Mouse (Mus musculus) lung, adult 18-20 months (tissue): Measurements from ENCODE around the gene Map4k4.

Experiments
- DNase-seq, 2 experiments: peaks; one replicate each; pipeline ENCODE4 v3.0.0; 2022; ENCODE audit warnings: mixed read lengths in 2 of 2

The Map4k4 gene

DNA sequence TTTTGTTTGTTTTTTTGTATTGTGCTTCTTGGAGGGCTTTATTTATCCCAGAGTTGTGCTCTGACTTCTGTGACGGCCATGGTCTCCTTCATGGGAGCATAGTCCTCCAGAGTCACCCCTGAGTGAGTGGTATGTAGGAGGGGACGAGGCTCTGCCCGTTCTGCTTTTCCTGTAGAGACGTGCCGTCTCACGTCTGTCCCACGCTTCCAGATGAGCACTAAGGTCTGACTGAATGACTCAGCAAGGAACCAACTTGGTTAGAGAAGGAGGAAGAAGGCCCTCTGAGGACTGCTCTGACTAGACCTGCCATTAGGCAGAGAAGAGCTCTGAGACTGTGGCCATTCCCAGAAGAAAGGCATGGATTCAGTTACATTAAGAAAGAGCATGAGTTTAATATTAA lies 68.3 kb downstream of the Map4k4 start:
- DNase-seq, result peak in 1 of 2 experiments; percentile 11

DNA sequence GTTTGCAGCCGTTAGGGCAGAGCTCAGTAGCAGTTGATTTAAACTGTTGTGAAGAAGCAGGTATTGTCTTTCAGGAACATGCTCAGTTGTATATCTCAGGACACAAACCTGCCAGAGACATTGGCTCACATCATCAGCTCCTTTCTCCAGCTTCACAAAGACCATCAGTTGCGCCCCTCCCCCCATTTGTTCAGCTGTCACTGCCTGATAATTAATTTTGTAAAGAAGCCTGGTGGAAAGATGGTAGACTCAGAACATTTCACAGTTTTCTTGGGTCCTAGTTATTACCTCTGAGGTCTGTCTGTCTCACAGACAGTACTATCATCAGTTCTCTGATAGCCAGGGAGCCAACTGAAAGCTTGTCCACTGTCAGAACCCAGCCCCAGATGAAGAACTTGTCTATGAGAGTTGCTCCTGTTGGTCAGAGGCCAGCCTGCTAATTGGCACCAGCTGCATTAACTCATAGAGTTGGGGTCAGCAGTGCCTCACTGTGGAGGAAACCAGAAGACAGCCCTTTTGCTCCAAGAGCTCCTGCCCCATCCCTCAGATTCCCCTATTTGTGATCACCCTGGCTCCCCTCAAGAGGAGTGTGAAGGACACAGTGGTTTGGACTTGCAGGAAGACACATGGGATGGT lies 69.2 kb downstream of the Map4k4 start:
- no peak for DNase-seq

DNA sequence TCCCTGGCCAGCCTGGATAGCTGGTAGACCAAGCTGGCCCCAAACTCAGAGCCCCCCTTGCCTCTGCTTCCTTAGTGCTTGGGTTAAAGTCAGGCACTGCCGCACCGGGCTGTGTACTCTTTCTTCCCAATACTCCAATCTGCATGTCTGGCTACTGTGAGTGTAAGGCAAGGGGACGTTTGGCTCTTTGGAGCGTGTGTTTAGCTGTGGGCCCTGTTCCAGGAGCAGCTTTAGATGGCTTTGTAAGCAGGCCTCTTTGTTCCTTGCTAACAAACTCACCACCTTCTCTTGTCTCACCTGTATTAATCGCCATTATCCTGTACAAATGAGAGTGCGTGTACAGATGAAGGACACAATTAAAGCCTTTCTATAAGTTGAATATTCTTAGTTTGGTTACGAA lies 71.7 kb downstream of the Map4k4 start:
- no peak for DNase-seq

DNA sequence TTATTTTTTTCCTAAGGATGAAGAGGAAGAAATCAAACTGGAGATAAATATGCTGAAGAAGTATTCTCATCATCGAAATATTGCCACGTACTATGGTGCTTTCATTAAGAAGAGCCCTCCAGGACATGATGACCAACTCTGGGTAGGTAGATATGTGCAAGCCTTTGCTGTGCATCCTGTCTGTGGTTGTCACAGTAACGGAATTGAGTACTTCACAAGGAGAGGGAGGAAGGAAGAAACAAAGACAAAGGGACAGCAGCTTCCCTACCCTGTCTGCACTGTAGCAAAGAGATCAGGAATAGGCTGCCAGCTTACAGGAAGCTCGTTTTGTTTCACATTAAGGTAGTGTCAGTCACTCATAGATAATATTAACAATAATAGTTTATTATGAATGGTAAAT lies 73.2 kb downstream of the Map4k4 start:
- no peak for DNase-seq

DNA sequence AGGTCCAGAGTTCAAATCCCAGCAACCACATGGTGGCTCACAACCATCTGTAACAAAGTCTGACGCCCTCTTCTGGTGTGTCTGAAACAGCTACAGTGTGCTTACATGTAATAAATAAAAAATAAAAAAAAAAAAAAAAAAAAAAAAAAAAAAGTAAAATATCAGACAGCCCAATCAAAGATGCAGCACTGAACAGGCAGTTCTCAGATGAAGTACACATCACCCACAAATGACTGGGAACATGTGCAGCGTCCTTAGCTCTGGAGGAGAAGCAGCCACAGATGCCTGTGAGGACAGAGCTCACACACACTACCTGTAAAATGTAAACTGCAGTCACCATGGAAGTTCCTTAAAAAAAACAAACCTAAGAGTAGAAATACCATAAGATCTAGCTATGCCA lies 74.3 kb downstream of the Map4k4 start:
- no peak for DNase-seq

DNA sequence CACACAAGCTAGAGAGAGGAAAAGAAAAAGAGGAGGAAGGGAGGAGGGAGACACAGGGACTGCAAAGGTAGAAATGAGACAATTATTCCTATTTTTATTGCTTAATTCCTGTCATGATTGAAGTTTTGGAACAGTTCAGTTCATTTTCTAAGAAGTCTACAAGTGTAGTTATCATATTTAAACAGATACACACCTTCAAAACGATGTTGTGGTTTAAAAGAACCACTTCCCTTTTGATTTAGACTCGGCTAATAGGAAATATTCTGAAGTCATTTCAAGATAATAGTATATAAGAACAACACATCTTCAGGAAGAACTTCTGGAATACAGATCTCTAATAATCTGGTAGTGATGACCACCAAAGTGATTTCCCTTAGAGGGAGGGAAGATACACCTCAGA lies 75.4 kb downstream of the Map4k4 start:
- no peak for DNase-seq

DNA sequence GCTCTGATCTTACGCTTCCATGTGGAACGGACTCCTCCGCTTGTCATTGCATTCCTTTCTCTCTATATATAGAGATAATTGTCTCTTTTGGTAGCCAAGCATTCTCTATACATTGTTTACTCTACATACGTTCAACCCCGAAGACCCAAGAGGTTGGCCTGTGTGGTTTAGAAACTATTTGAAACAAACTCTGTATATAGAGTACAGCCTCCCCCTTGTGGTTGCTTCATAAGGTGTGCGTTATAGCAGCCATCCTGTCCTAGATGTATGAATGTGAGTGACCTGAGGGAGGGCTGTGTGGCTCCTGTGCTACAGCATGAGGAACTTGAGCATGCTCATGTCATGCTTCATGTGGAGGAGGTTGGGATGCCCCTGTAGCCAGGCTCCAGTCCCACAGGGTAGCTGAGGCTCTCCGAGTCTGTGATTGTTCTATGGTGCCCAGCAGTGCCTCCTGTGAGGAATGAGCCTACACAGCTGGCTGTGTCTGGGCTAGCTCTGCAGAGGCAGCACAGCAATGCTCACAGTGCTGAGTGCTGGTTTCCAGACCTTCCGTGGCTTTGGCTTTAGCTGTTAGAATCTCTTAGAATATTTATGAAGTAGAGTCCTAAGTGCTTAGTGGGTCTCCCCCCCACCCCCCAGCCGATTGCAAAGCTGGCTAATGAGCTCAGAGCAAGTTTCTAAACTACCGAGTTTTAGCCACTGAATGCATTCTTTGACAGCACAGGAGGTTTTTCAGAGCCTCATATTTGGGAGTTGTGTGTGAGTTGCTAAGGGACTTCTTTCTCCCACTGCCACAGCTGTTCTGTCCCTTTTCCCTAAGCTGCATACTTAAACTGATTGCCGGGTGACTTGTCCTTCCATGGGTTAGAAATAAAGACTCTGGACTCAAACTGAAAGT lies 76.4 kb downstream of the Map4k4 start:
- DNase-seq, result no peak

DNA sequence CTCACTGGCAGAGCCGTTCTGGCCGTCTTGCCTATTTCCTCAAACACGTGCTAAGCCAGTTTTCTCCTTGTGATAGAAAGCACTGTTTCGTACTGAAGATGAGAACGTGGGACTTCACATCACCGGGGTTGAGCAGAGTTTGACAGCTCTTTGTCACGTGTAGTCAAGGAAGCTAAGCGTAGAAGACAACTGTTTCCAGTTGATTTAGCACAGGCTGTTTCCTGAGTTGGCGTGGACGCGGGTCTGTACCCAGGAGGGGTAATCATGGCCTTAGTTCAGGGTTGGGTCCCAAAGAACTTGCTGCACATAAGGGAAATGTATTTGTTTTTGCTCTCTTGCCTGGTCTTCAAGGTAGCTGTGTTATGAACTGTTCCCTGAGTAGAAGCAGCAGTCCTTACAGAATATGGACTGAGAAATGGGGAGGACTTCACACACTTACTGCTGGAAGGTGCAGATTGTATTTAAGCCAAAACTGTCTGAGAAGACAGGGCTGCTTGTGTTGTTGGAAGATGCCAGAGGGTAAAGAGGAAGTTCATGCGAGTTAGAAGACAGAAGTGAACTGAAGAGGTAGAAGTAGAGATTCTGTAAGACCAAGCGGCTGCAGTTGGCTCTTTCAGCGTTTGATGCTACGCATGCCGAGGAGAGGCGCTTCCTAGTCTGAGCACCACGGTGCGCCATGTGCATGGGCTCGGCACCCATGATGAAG lies 78.2 kb downstream of the Map4k4 start:
- no peak for DNase-seq

DNA sequence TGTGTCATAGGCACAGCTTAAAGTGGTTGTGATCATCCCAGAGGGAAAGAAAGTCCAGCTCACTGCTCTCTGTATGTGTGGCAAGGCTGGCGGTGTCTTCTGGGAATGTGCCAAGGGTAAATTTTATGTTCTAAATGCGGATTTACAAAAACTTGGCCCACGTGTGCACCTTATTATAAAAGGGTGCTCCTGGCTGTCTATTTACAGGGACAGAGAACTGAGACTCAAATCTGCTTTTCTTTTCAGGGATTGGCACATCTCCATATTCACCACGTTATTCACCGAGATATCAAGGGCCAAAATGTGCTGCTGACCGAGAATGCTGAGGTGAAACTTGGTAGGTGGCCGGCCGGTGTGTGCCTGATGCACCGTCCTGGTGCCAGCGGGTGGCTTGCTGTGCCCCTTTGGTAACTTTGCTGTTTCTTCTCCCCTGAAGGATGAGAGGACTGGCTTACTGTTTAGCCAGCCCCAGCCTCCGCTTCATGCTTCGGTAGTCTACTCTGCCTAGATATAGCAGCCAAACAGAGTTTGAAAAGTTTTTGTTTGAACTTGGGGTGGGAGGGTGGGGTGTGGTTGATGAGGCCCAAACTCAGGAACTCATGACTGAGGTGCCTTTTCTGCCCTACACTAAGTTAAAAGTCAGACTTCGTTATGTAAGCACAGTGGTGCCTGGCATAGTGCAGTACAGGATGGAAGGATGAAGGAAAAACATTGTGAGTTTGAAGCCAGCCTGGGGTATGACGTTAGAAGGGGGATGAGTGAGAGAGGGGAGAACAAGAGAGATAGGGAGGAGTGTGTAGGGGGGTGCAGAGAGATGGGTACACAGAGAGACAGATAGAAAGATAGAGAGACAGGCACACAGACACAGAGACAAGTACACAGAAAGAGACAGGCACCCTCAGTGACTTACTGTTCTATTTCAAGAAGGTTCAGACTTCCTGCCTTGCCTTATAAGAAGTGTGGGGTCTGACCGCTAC lies 79.9 kb downstream of the Map4k4 start:
- no peak for DNase-seq

DNA sequence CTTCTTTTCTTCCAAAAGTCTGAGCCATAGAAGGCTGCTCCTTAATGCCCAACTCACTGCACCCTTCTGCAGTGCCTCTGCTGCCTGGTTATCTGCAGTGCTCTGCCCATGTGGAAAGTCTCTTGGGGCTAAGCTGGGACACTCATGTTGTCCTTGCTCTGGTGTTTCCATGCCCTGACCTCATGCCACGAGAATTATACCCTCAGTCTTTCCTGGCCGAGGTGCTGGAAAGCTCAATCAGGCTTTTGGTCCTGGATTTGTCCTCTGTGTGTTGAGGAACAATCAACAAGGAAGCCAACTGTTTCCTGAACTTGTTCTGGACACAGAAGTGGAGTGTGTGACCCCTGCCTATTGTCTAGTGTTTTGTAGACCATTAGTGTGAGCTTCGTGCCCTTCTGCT lies 81.3 kb downstream of the Map4k4 start:
- peak in 1 of 2 experiments; percentile 17 for DNase-seq

DNA sequence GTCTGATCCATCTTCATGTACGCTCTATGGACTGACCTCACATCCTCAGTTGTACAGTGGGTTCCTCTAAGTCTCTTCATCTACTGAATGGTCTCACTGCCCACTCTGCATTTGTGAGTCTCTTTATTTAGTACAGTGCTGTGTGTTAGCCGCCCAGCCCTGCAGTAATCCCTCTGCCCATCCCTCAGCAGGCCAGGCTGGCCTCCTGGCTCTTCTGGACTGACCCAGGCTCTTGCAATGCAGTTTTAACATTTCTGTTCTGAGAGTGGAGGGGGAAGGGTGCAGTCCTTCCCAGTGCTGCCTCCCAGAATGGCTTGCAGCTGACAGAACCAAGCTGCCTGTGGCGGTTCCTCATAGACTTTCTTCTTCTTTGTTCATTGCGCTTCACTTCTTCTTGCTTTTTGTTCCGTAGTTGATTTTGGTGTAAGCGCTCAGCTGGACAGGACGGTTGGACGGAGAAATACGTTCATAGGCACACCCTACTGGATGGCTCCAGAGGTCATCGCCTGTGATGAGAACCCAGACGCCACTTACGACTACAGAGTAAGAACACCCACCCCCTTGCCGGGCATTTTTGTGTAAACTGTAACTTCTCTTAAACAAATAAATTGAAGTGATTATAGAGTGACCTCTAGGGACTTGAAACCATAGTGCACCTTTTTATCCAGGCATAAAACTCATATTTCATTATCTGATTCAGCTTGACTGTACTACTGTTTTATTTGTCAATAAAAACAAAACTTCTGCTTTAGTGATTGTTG lies 82.2 kb downstream of the Map4k4 start:
- peak in 1 of 2 experiments; percentile 23 for DNase-seq

DNA sequence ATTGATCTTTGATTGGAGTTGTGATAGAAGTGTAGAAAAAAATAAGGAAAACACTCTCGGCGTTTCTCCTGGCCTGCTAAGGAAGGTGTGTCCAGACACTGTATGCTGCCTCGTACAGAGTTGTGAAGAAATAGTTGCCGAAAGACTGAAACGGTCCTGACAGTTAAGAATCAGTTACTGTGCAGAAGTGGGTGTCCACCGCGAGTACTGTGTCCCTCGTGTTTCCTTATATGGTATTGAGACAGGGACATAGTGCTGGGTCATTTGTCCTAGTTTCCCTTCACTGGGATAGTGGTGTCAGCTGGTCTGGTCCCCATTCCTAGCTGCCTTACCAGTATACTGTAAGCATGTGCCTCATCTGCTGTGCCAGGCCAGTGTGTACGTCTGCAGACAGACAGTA lies 83.6 kb downstream of the Map4k4 start:
- DNase-seq, result no peak

DNA sequence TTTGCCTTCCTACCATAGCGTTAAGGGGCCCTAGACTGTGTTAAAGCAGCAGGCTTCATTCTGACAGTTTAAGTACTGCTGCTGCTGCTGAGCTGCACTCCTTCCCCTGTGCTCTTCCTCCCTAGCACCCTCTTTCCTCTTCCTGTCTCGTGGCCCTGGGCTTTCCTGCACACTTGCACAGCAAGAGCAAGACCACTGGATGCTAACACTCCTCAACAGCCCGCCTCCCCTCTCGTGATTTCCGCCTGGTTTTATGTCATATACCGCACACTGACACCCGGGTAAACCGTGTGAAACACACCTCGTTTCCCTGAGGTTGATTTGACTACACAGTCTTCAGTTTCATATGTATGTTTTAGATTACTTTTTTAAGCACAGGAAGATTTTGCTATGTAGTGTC lies 86.1 kb downstream of the Map4k4 start:
- DNase-seq, result no peak

DNA sequence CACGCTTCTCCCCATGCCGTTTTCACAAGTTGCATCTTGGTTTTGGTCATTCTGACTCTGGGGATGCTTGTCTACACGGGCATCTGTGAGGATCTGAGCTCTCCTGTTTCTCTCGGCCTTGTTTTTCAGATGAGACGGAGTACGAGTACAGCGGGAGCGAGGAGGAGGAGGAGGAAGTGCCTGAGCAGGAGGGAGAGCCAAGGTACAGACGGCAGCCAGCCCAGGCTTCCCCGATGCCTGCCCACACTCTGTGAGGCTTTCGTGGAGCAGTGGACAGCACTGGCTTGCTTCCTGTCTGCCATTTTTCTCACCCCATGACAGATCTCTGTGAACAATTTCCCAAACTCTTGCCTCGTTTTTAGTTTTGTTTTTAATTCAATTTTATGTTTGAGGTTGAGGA lies 88.1 kb downstream of the Map4k4 start:
- DNase-seq, result no peak

DNA sequence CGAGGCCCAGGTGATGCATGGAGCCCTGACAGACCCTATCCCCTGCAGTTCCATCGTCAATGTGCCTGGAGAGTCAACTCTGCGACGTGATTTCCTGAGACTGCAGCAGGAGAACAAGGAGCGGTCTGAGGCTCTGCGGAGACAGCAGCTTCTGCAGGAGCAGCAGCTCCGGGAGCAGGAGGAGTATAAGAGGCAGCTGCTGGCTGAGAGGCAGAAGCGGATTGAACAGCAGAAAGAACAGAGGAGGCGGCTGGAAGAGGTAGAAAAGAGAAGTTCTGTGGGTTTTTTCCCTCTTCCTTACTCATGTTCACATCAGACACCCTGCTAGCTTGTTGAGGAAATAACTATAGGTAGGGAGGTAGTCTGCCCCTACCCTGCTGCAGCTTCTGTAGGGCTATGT lies 89.3 kb downstream of the Map4k4 start:
- no peak for DNase-seq

DNA sequence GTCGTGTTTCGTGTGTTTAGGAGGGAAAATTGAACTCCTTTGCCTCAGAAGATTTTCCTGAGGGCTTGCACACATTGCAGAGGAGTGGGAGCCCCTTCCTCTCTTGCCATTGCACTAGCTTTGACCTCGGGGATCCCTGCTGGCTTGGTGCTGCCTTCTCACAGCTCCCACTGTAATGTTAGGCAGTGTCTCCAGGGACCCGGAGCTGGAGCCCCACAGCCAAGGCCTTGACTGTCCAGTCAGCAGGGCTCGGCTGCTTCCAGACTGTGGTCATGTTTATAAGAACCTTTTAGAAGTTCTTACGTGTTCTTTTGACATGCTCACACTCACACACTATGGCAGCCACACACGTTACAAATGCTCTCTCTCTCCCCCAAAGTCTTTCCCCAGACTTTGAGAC lies 93.2 kb downstream of the Map4k4 start:
- no peak for DNase-seq

DNA sequence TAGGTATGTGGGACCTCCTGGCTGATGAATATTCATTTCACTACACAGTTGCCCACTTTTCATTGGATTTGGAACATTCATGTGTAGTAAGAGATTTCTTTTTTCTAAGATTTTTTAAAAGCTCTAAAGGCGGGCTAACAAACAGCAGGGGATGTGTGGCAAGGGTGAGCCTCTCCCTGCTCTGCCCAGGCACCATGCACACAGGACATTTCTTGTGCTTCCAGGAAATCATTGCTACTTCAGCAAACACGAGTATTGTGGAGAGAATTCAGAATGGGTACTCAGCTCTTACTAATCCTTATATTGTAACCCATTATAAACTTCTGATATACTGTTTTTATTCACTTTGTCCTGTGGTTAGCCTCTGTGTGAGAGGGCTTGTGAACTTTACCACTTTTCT lies 94.9 kb downstream of the Map4k4 start:
- no peak for DNase-seq

DNA sequence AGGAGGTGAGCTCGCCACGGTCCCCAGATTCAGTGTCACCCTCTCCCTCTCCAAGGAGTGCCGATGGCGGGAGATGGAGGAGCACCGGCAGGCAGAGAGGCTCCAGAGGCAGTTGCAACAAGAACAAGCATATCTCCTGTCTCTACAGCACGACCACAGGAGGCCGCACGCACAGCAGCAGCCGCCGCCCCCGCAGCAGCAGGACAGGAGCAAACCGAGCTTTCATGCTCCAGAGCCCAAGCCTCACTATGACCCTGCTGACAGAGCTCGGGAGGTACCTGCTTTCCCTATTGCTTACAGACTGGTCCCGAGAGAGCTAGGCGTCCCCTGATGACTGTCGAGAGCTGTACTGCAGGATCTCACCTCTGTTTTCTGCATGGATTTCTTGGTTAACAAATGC lies 99.8 kb downstream of the Map4k4 start:
- DNase-seq, result no peak

DNA sequence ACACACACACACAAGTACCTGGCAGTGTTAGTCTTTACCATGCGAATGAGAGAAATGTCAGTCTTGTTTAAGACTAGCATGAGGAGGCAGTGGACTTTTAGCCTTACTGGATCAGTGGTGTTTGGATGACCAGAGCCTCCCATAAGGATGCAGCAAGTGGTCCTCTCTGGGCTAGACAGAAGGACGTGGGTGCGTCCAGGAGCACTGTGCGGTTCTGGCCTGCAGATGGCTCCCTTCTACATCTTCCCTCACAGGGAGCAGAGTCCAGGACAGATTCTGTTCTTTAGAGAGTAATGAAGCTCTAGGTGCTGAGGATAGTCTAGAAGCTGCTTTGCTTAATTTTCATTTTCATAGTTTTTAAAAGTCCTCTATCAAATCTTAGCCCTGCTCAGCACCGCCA lies 100.2 kb downstream of the Map4k4 start:
- peak in 1 of 2 experiments; percentile 8 for DNase-seq

DNA sequence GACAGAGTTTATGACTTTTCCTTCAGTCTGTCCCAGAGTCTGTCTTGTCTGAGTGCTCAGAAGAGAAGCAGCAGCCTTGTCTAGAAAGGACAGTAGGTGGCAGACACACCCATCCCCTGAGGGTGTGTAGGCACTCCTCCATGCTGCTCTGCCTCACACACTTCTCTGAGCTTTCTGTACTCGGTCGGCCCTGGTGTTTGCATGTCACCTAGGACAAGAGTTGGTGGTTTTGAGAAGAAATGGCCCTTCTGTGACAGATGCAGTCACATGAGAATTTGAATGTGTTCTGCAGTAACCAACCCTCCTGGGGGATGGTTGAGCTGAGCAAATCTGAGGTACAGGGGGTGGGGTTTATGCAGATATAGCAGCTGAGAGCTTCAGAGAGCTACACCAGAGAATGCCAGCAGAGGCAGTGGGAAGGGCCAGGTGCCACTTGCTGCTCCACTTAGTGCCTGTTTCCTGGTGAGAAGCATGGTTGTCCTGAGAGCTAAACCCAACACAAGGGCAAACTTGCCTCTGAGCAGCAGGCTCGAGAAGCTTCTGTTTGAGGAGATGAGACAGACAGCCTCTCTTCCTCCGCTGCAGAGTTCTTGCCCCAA lies 101.5 kb downstream of the Map4k4 start:
- DNase-seq, result peak; percentile 33 to 45

DNA sequence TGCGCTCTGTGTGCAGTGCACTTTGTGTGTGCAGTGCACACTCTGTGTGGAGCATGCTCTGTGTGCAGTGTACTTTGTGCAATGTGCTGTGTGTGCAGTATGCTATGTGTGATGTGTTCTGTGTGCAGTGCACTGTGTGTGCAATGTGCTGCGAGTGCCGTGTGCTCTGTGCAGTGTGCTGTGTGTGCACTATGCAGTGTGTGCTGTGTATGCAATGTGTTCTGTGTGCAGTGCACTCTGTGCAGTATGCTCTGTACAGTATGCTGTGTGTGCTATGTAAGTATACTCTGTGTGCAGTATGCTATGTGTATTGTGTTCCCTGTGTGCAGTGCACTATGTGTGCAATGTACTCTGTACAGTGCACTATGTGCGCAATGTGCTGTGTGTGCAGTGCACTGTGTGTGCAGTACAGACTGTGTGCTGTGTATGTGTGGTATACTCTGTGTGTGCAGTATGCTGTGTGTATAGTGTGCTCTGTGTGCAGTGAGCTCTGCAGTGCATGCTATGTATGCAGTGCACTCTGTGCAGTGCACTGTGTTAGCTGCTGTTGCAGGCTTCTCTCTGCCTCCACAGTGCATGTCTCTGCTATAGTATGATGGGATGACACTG lies 105.4 kb downstream of the Map4k4 start:
- no peak for DNase-seq
